Comparison of ENCODE assay signal across 9 mouse cellular contexts in the genomic region with DNA sequence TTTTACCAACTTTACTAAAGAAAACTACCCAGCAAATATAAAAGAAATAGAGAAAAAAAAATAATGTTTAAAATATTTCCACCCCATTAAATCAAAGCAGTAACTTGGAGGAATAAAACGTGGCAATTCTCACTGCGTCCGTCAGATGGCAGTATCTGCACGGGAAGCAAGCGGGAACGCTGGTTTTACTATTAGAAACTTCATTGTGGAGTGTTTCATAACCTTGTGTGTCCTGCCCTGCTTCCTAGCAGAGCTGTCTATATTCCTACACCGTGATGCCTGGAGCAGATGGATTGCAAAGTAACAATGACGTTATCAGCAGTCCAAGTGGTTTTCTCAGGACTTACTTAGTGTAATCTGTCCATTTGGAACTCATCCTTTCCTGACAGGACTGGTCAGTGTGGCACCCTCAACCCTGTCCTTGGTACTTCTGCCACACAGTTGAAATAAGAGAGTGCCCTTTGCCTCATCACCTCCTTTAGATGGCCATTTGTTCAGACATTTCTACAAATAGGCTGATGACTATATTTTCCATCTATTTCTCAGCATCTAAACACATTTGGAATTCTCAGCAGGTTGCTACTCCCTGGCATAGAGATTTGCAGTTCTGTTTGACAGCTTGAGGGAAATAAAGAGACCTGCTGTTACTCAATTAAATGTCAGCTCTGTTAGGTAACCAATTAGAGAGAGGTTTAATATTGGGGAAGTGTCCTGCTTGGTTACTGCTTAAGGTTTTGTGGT.
A peak's percentile ranks its signal among the peaks of the same experiment; 100 is the strongest.
DNase-seq lines count a peak whose midpoint lies in the region; ATAC-seq and TF ChIP-seq lines count a peak whose summit lies in the region.
"Had no signal": no experiment of that assay in that cellular context is flagged by ENCODE, and none has a peak within 500 bp of the region (broad histone marks: within the 10 kb centered on the region; RNA-seq: fewer than 3 reads in every experiment).

No protein-coding gene starts in this region.

- no peak; the same call in none of the 2 replicates for TF ChIP-seq RAD21 in MEL (IDR thresholded peaks at IDR 0.05; ENCODE audit: low read depth, low read length)

- no peak for TF ChIP-seq EP300 in MEL (IDR thresholded peaks at IDR 0.05; ENCODE audit: low read depth in 1 of 2, low read length in 2 of 2)
- TF ChIP-seq EP300 in liver, postnatal 0 days (IDR thresholded peaks at IDR 0.05; ENCODE audit: low read depth) = no peak

- H3K4me1 ChIP-seq in MEL (ENCODE audit: control insufficient read depth in 1 of 2, insufficient read depth in 2 of 2, low read length in 2 of 2) = no peaks in the 10 kb centered on the region; a peak in 2 of 4 replicates
- peaks cover under 1% of the 10 kb centered on the region; the same call in 1 of the 2 replicates for H3K4me1 ChIP-seq in liver, postnatal 0 days (ENCODE audit: insufficient read depth)

- H3K9me3 ChIP-seq in MEL (replicated peaks; ENCODE audit: insufficient read depth, low read length) = no peaks in the 10 kb centered on the region
- H3K9me3 ChIP-seq in liver, postnatal 0 days (ENCODE audit: low read length) = no peaks in the 10 kb centered on the region

- H3K4me3 ChIP-seq in MEL (ENCODE audit: control insufficient read depth in 1 of 2, insufficient read depth in 1 of 2, low read depth in 2 of 2, low read length in 2 of 2) = no peak overlapping the region
- no peak overlapping the region for H3K4me3 ChIP-seq in liver, postnatal 0 days (ENCODE audit: low read depth, low read length)

- WGBS in liver, postnatal 0 days (ENCODE audit: insufficient replicate concordance) = 4% methylated on average over 8 of the region's 8 CpGs

- H3K79me2 ChIP-seq in MEL (ENCODE audit: control insufficient read depth, insufficient read depth, low read length, poor library complexity) = no peaks in the 10 kb centered on the region

- no peak overlapping the region for H3K27ac ChIP-seq in MEL (ENCODE audit: control insufficient read depth, low read depth, low read length)
- H3K27ac ChIP-seq in liver, postnatal 0 days (ENCODE audit: low read depth) = no peak overlapping the region
- H3K27ac ChIP-seq: macrophage had no signal

- H3K27me3 ChIP-seq in MEL (ENCODE audit: control insufficient read depth in 1 of 2, insufficient read depth in 2 of 2, low read length in 2 of 2) = no peaks in the 10 kb centered on the region
- H3K27me3 ChIP-seq in liver, postnatal 0 days (ENCODE audit: insufficient read depth, low read length) = no peaks in the 10 kb centered on the region

- ATAC-seq in liver, postnatal 0 days = 0 out of 2 replicates have a peak, but pooled peaks have one; percentile 19
- ATAC-seq in neutrophil, adult 5-6 weeks (ENCODE audit: extremely low read depth, insufficient number of reproducible peaks, low FRiP score, poor library complexity, severe bottlenecking) = peak; percentile 75; the same call in 1 of the 2 replicates

- intact Hi-C loops in heart, postnatal 36 days (cut with DNase I) = loop anchor here (2.0 kb wide), 2 partner anchors 259 to 649 kb away; partner anchors contain the start of gene Lrrn3

- peak; percentile 69 for DNase-seq in MEL (ENCODE audit: low read depth, low spot score)
- DNase-seq in c-Kit-negative CD71-positive TER-119-positive erythroid progenitor cells, embryonic 14.5 days (ENCODE audit: low read depth, low spot score) = peak; percentile 51
- peak; percentile 51 for DNase-seq in fibroblast of lung, adult 2 months (ENCODE audit: low read depth)
- peak; percentile 62 to 77 for DNase-seq in heart, postnatal 36 days
- DNase-seq in kidney, postnatal 4 days = peak; percentile 82 to 83
- peak; percentile 74 for DNase-seq in liver, postnatal 0 days
- DNase-seq in thymus, postnatal 14 days = peak; percentile 49

- H3K36me3 ChIP-seq in MEL (ENCODE audit: control insufficient read depth in 1 of 2, insufficient read depth in 2 of 2, low read length in 2 of 2) = no peaks in the 10 kb centered on the region
- no peaks in the 10 kb centered on the region for H3K36me3 ChIP-seq in liver, postnatal 0 days (replicated peaks; ENCODE audit: insufficient read depth, low read length)

- no peak overlapping the region for H3K4me2 ChIP-seq in liver, postnatal 0 days (ENCODE audit: low read depth, low read length)

- no peak overlapping the region for H3K9ac ChIP-seq in MEL (ENCODE audit: control insufficient read depth, low read depth, low read length, poor library complexity, severe bottlenecking)
- no peak overlapping the region for H3K9ac ChIP-seq in liver, postnatal 0 days (replicated peaks)

- no peak for TF ChIP-seq POLR2A in MEL (IDR thresholded peaks at IDR 0.05; ENCODE audit: control insufficient read depth in 1 of 2, insufficient read depth in 1 of 2, low read depth in 1 of 2, low read length in 2 of 2, poor library complexity in 1 of 2)

- TF ChIP-seq CTCF in MEL (IDR thresholded peaks at IDR 0.05 in 2 of 3, conservative IDR thresholded peaks at IDR 0.05 in 1 of 3; ENCODE audit: control insufficient read depth in 1 of 3, insufficient read depth in 1 of 3, low read depth in 2 of 3, low read length in 3 of 3, poor library complexity in 1 of 3, severe bottlenecking in 1 of 3) = peak; percentile 85 to 92 (median 91)
- peak; percentile 93 for TF ChIP-seq CTCF in liver, postnatal 0 days (IDR thresholded peaks at IDR 0.05; ENCODE audit: low read depth)

TF ChIP-seq in MEL, 35 proteins besides CTCF, POLR2A, EP300 and RAD21:
- TF ChIP-seq ELF1 (IDR thresholded peaks at IDR 0.05; ENCODE audit: low read depth, low read length) (no peak), MYC (IDR thresholded peaks at IDR 0.05; ENCODE audit: low read depth, low read length) (0 out of 2 replicates have a peak, but pooled peaks have one; percentile 57), SMC3 (IDR thresholded peaks at IDR 0.05; ENCODE audit: low read depth, low read length) (peak; percentile 95), MAX (IDR thresholded peaks at IDR 0.05; ENCODE audit: low read length) (peak; percentile 56), ETS1 (IDR thresholded peaks at IDR 0.05; ENCODE audit: low read depth, low read length) (no peak), USF2 (IDR thresholded peaks at IDR 0.05; ENCODE audit: borderline replicate concordance in 1 of 2, insufficient read depth in 1 of 2, low read depth in 1 of 2, low read length in 2 of 2) (no peak), ZC3H11A (IDR thresholded peaks at IDR 0.05; ENCODE audit: low read depth, low read length) (peak; percentile 94), GABPA (IDR thresholded peaks at IDR 0.05; ENCODE audit: low read depth, low read length) (no peak)
